Mouse (Mus musculus) stomach, postnatal 0 days (tissue): ENCODE data around the gene Kif19a. TPM values are rescaled to one million over a fixed set of nuclear protein-coding genes. Genes with fewer than 3 reads are reported as not detected.

Source experiments
- ATAC-seq: fragments of 200-750 bp; cut with Nextera tagmentation; 2 replicates; pipeline ENCODE4 v1.8.0; 2017; ENCODE audit not compliant: low FRiP score, low TSS enrichment
- DNase-seq: peaks from one replicate; pipeline ENCODE4 v3.0.0-alpha.2; 2016; ENCODE audit warnings: low spot score
- H3K27ac ChIP-seq: fragments of 300-500 bp; sonication (generic); replicated peaks from 2 replicates; pipeline ENCODE4 v1.5.1; 2014; ENCODE audit warnings: mild to moderate bottlenecking, control low read depth
- H3K27me3 ChIP-seq: fragments of 300-500 bp; sonication (generic); 2 replicates; pipeline ENCODE4 v1.6.1; 2014; ENCODE audit warnings: low read length; ENCODE audit not compliant: control insufficient read depth, insufficient read depth
- H3K36me3 ChIP-seq: fragments of 300-500 bp; sonication (generic); 2 replicates; pipeline ENCODE4 v1.6.1; 2014; ENCODE audit warnings: low read length, mixed read lengths; ENCODE audit not compliant: control insufficient read depth, insufficient read depth
- H3K4me1 ChIP-seq: fragments of 300-500 bp; sonication (generic); replicated peaks from 2 replicates; pipeline ENCODE4 v1.6.1; 2014; ENCODE audit warnings: antibody characterized with exemption; ENCODE audit not compliant: control insufficient read depth, insufficient read depth
- H3K4me2 ChIP-seq: fragments of 300-500 bp; sonication (generic); replicated peaks from 2 replicates; pipeline ENCODE4 v1.6.1; 2014; ENCODE audit warnings: low read depth, mild to moderate bottlenecking, control low read depth, moderate library complexity
- H3K4me3 ChIP-seq: fragments of 300-500 bp; sonication (generic); 2 replicates; pipeline ENCODE4 v1.5.1; 2014; ENCODE audit warnings: low read depth, low read length, control low read depth
- H3K9ac ChIP-seq: fragments of 300-500 bp; sonication (generic); 2 replicates; pipeline ENCODE4 v1.6.1; 2014; ENCODE audit warnings: mild to moderate bottlenecking, low read length, control low read depth, mixed read lengths
- H3K9me3 ChIP-seq: fragments of 300-500 bp; sonication (generic); 2 replicates; pipeline ENCODE4 v1.6.1; 2016; ENCODE audit warnings: low read length; ENCODE audit not compliant: control insufficient read depth
- CTCF ChIP-seq: IDR thresholded peaks from 2 replicates; pipeline ENCODE4 v1.5.1; 2016; ENCODE audit warnings: antibody characterized with exemption, low read depth, mild to moderate bottlenecking, moderate library complexity
- EP300 ChIP-seq: optimal IDR thresholded peaks from 2 replicates; pipeline ENCODE3; 2016; ENCODE audit warnings: antibody characterized with exemption
- WGBS: fragments of 180-500 bp; shearing (Covaris S2); extraction: QIAGEN DNeasy Blood & Tissue Kit; methylation state at CpG from one replicate; pipeline ENCODE4 v1.1.7; 2014; 5-methylcytosine and 5-hydroxymethylcytosine counted together
- polyA plus RNA-seq: library from polyadenylated mRNA; unstranded; fragments of >200 nt; fragmentation: Nextera tagmentation; extraction: Ambion mirVana; gene quantifications from 2 replicates; pipeline ENCODE4 v1.2.1, GENCODE M21; 2015

The Kif19a gene
- 0.35 and 0.58 TPM in 2 replicates for polyA plus RNA-seq

DNA sequence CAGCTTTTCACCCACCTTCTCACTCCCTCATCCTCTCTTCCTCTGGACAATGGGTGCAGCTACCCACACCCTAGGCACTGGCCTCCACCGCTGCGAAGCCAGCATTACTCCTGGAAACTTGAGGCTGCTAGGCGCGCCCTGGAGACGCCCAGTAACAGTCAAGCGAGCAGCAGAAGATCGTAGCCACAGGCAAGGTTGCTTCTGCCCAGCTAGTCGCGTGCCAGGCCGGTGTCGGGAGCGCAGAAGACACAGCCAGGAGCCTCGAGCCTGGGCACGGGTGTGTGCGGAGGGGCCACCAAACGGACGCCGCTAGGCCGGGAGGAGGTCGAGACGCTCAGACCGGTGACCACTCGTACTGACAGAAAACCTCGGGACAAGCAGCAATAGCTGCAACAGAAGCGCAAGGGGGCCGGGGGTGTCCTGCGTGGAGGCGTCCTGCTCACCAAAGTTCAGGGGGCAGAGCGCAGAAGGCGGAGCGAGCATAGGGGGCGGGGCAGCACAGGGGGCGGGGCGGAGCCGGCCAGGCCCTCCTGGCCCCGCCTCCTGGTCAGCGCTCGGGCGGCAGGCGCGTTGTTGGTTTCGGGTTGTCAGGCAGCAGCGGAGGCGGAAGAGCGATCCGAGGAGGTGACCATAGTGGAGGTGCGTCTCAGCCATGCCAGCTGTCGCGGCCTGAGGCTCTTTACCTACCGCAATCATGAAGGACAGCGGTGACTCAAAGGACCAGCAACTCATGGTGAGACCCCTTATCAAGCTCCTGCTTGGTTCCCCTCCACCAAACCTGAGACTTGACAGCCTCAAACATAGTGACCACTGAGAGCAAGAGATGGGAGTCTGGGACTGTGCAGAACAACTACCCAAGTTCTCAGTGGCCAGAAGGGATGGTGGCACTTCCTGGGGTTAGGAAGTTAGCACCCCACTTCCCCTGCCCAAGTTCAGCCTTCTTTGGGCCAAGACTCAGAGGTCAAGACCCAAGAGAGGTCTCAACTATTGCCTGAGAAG is at the start of gene Kif19a:
Gene Kif19a (plus strand): TSS at position 569 of the 999 bp plus-strand sequence.
- peak within 1 kb of the TSS; percentile 28 for H3K9ac ChIP-seq
- no peaks in the 10 kb centered on the region for H3K27me3 ChIP-seq
- peak; percentile 5; the same call in 1 of the 2 replicates for TF ChIP-seq CTCF
- TF ChIP-seq EP300, result no peak
- ATAC-seq (peak; percentile 86), DNase-seq (peak; percentile 86)
- H3K4me1 ChIP-seq, result no peaks in the 10 kb centered on the region
- no peak within 1 kb of the TSS for H3K27ac ChIP-seq
- H3K4me2 ChIP-seq, result peak within 1 kb of the TSS; percentile 70
- no peaks in the 10 kb centered on the region for H3K9me3 ChIP-seq
- H3K36me3 ChIP-seq, result no peaks in the 10 kb centered on the region
- WGBS, result 3% methylated on average over 48 of the region's 51 CpGs
- H3K4me3 ChIP-seq, result peak within 1 kb of the TSS; percentile 45

DNA sequence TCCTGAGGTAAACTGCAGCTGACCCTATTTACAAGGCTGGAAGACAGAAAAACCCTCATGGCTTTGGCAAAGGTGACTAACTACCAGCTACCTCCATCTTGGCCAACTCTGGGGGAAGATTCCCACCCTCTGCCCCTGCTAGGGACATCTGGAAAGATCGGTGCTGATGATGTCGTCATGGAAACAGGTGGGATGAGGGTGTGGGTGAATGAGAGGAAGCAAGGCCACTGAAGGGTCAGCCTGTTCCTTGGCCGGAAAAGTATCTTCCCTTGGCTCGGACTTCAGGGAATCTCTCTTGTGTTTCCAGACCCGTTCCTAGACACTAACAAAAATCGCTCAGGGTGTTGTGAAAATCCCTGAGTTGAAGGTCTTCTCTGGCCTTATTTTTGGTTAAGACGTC is 49.7 kb upstream of the Kif19a start:
- Histone ChIP-seq H3K9ac (no peak overlapping the region), H3K4me3 (no peak overlapping the region), H3K4me1 (no peaks in the 10 kb centered on the region), H3K27ac (no peak overlapping the region), H3K9me3 (no peaks in the 10 kb centered on the region), H3K36me3 (no peaks in the 10 kb centered on the region), H3K4me2 (no peak overlapping the region), H3K27me3 (no peaks in the 10 kb centered on the region)
- no peak for TF ChIP-seq CTCF
- TF ChIP-seq EP300, result no peak
- 63% methylated on average over 7 of the region's 7 CpGs for WGBS
- ATAC-seq, result no peak
- DNase-seq, result no peak

DNA sequence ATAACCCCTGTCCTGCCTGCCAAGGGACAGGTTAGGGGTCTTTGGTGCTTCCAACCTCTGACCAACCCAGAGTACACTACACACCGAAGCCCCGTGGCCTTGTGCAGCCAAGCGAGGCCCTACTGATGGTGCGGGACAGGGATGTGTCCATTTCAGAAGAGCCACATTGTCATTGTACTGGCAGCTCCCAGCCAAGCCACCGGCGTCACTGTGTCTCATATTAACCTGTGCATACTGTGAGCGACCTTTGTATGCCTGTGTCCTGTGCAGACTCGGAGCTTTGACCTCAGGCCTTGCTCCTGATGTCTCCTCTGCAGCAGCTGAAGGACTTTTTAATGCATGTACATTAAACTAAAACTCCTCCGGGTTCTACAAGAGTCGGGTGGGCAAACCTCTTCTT is 44.7 kb upstream of the Kif19a start:
- Histone ChIP-seq H3K27ac (no peak overlapping the region), H3K4me2 (no peak overlapping the region), H3K9ac (no peak overlapping the region), H3K4me3 (no peak overlapping the region), H3K36me3 (no peaks in the 10 kb centered on the region), H3K4me1 (no peaks in the 10 kb centered on the region), H3K9me3 (no peaks in the 10 kb centered on the region), H3K27me3 (no peaks in the 10 kb centered on the region)
- no peak for DNase-seq
- 85% methylated on average over 10 of the region's 10 CpGs for WGBS
- TF ChIP-seq CTCF (no peak), EP300 (no peak)
- ATAC-seq, result no peak

DNA sequence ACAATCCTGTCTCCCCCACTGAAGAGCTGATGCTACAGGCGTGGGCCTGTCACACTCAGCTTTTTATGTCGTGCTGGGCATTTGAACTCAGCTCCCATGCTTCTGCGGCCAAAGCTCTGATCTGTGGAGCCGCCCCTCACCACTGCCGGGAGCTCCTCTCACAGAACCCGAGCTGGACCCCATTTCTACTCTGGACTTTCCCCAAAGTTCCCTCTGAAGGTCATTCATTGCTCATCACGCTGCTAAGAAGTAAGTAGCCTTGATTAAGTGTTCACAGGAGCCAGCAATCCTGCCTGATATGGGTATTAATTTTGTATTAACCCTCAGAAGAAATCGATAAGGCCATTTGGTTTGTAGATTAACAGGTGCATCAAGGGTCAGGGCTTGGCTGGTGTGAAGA is 42.8 kb upstream of the Kif19a start:
- 82% methylated on average over 8 of the region's 8 CpGs for WGBS

DNA sequence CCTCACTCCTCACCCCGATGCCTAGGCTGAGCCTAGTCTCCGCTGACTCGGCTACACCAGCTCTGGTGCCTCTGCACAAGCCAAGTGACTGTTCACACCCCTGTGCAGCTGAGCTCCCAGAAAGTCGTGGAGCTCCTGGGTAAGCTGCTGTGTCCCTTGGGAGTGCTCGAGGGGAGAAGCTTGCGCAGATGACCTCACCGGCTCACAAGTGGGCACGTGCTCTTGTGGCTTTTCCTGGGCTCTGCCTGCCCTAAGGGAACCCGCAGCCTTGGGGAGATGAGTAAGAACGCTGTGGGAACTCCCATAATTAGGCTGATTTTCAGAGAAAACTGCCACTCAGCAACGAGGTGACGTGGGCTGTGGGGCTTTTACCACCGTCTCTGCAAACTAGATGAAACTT is 42.2 kb upstream of the Kif19a start:
- Histone ChIP-seq H3K27ac (no peak overlapping the region), H3K36me3 (no peaks in the 10 kb centered on the region), H3K9ac (no peak overlapping the region), H3K4me3 (no peak overlapping the region), H3K4me2 (no peak overlapping the region), H3K27me3 (no peaks in the 10 kb centered on the region), H3K4me1 (0 out of 2 replicates have a peak, but pooled peaks cover 3% of the 10 kb centered on the region), H3K9me3 (no peaks in the 10 kb centered on the region)
- ATAC-seq (no peak), DNase-seq (no peak)
- 63% methylated on average over 13 of the region's 13 CpGs for WGBS
- TF ChIP-seq CTCF, result no peak

More for the DNA sequence above, 42.8 kb upstream of the Kif19a start:
- ATAC-seq, result no peak
- no peak for DNase-seq
- Histone ChIP-seq H3K9ac (no peak overlapping the region), H3K27ac (no peak overlapping the region), H3K4me2 (no peak overlapping the region), H3K36me3 (no peaks in the 10 kb centered on the region), H3K9me3 (no peaks in the 10 kb centered on the region), H3K4me3 (no peak overlapping the region), H3K27me3 (no peaks in the 10 kb centered on the region), H3K4me1 (0 out of 2 replicates have a peak, but pooled peaks cover 3% of the 10 kb centered on the region)
- TF ChIP-seq CTCF, result no peak
- TF ChIP-seq EP300, result no peak
